Mouse (Mus musculus) lung, postnatal 10 days (tissue): ENCODE results near the gene Idi2.
"Not testable (repeated sequence)": the region's sequence is repeated elsewhere in the genome, so short reads cannot be mapped to it uniquely, and the experiment has no call there.

Experiments
- DNase-seq: peaks from one replicate; pipeline ENCODE4 v3.0.0; 2021

Idi2 gene

GRCm38 (mm10) chr13:8952563-8952962 lies at the start of gene Idi2:
Idi2 (plus strand) TSS chr13:8952863.
- not testable (repeated sequence) for DNase-seq

GRCm38 (mm10) chr13:8905986-8906385 lies 46.7 kb upstream of the Idi2 start:
- not testable (repeated sequence) for DNase-seq

GRCm38 (mm10) chr13:8913890-8914289 lies 38.8 kb upstream of the Idi2 start:
- not testable (repeated sequence) for DNase-seq

DNA sequence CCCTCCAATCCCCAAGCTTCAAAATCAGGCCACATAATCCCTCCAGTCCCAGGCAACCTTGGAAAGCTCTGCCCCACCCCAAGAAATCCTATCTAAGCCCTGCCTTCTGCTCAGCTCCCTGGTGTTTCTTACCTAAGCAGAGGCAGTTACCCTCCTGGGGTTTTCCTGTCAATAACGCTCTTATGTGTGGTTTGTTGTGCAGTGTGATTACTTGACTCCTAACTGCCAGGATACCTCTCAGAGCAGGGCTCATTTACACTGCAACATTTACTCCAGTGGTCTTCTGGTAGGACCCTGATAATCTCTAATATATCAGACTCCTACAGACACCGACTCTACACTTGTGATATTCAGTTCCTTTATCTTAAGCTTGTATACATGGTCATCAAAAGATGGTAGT lies 19.2 kb upstream of the Idi2 start:
- no peak for DNase-seq

DNA sequence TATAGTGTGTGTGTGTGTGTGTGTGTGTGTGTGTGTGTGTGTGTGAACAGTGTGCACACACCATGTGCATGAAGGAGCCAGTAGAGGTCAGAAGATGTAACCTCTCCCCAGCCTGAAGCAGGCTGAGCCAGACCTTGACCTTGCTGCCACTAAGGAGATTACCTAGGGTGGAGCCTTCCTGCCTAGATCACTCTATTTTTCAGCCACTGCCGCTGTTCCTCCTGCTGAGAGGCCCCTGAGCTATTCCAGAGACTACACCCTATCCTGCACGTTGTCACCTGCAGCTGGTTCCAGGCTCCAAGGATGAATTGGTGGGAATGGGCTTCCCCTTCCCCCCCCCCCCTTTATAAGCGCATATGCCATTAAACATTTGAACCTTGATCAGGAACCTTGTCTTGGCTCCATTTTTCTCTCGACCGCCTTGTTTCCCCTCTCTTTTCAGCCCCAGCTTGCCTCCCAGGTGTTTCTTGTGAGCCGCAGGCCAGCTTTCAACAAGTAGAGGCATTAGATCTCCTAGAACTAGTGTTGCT lies 15.0 kb upstream of the Idi2 start:
- DNase-seq, result not testable (repeated sequence)

- DNase-seq, result not testable (repeated sequence)
These were observed 11.6 kb upstream of the Idi2 start for GRCm38 (mm10) chr13:8941110-8941509.

GRCm38 (mm10) chr13:8941701-8942100 lies 11.0 kb upstream of the Idi2 start:
- DNase-seq, result not testable (repeated sequence)

DNA sequence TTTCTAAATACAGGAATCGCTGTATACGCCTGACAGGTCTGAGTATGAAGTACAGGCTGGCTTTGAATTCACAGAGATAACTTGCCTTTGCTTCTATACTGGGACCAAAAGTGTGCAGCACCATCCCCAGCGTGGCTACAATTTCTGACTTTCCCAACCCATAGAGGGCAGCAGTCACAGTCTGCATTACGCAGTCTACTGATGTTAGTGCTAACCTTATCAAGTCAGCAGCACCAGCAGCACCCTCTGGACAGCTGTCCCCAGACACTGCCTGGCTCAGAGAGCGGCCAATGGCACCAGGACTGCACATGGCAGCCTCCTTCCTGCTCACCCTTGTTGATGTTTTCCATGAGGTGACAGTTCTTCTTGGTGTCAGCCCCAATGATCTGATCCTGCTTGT lies 8.8 kb upstream of the Idi2 start:
- not testable (repeated sequence) for DNase-seq

- not testable (repeated sequence) for DNase-seq
These were observed 4.5 kb upstream of the Idi2 start, which contains the start of gene Gm9745 for GRCm38 (mm10) chr13:8948131-8948530. Gm9745 (minus strand) TSS chr13:8948231.

DNA sequence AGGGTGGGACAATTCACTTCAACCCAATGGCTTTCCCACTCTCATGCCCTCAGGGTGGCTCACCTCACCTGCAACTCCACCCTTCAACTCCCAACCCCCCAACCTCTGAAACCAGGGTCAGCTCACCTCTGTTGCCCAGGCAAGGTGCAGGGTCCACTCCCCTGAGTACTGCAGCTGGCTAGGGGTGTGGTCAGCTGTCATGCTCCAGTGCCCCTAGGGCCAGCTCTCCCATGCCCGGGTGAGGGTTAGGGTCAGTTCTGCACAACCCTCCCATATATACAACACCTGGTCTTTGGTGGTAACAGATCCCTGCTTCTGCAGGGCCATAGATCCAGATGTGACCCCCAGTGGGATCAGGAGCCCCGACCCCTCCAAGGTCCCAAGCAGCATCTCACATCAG lies 2.5 kb downstream of the Idi2 start:
- not testable (repeated sequence) for DNase-seq

DNA sequence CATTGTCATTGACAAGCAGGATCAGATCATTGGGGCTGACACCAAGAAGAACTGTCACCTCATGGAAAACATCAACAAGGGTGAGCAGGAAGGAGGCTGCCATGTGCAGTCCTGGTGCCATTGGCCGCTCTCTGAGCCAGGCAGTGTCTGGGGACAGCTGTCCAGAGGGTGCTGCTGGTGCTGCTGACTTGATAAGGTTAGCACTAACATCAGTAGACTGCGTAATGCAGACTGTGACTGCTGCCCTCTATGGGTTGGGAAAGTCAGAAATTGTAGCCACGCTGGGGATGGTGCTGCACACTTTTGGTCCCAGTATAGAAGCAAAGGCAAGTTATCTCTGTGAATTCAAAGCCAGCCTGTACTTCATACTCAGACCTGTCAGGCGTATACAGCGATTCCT lies 4.2 kb downstream of the Idi2 start:
- not testable (repeated sequence) for DNase-seq

- DNase-seq, result not testable (repeated sequence)
These were observed 6.4 kb downstream of the Idi2 start for GRCm38 (mm10) chr13:8959058-8959457.

DNA sequence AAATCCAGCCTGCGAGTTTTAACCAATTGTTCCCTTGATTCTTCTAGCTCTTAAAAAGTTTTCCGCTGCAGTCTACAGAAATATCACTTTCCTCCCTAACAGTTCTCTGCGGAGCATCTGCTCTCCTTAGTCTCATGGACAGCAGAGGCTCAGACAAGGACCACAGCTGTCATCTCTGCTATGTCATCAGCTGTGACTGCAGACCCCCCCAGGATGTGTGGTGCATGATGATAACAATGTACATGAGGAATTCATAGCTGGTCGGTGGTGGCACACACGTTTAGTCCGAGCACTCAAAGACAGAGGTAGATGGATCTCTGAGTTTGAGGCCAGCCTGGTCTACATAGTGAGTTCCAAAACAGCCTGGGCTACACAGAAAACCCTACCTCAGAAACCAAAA lies 6.9 kb downstream of the Idi2 start:
- DNase-seq, result not testable (repeated sequence)

DNA sequence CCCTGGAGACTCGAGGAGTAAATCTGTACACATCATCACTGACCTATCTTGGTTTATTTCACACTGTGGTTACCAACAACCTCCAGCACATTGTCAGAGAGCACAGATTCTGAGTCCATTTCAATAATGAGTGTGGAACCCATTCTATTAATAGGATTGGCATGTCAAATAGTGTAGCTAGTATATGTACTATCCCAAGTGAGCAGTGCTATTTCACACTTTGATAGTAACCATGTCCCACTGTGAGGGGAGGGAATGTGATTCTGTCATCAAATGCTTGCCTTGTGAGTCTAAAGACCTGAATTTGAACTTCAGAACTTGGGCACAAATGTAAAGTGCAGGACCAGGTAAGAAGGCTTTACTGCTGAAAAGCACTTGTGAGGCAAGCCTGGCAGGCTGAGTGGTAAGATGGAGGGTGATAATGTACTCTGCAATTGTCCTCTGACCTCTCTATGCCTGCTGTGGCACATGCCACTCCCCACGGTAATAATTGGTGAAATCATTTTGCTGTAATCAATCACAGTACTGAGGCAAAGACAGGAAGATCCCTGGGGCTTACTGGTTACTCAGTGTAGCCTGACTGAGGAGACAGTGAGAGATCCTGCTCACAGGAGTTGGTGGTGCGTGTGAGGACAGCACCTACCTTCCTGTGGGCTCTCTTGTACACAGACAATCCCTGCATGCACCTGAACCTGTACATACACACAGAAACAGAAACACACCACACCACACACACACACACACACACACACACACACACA lies 8.6 kb downstream of the Idi2 start:
- DNase-seq, result not testable (repeated sequence)

DNA sequence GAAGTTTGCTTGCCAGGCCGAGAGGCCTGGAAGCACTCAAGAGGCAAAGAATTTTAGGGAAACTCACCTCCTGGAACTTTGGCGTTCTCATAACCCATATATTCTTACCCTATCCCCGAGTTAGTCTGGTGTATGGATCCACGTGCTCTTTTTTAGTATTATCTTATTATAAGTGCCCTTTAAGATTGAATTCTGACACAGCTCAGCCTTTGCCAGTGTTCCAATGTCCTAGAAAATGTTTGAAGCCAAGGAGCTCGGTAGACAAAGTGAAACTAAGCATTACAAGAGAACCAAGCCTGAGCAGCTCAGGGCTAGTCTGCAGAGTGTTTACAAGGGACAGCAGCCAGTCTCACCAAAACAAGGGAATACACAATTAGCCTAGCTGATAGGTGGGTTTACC lies 9.6 kb downstream of the Idi2 start:
- not testable (repeated sequence) for DNase-seq

DNA sequence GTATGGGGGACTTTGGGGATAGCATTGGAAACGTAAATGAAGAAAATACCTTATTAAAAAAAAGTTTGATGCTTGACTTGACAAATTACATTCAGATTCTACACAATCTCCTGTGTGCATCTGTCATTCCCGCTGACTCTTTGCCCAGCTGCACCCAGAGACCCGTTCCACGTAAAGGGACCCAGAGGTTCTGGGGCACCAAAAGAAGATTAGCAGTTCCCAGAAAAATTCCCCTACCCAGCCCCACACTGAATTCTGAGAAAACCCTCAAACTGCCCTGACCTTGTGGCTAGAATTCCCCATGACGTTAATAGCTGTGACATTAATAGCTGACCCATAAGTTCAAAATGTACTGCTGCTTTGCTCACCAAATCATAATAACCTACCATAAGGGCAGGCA lies 12.6 kb downstream of the Idi2 start:
- no peak for DNase-seq

- no peak for DNase-seq
These were observed 15.1 kb downstream of the Idi2 start for GRCm38 (mm10) chr13:8967742-8968141.

GRCm38 (mm10) chr13:8972369-8972768 lies 19.7 kb downstream of the Idi2 start:
- no peak for DNase-seq

GRCm38 (mm10) chr13:8972972-8973371 lies 20.3 kb downstream of the Idi2 start:
- DNase-seq, result no peak

- no peak for DNase-seq
These were observed 39.6 kb downstream of the Idi2 start for GRCm38 (mm10) chr13:8992231-8992630.

DNA sequence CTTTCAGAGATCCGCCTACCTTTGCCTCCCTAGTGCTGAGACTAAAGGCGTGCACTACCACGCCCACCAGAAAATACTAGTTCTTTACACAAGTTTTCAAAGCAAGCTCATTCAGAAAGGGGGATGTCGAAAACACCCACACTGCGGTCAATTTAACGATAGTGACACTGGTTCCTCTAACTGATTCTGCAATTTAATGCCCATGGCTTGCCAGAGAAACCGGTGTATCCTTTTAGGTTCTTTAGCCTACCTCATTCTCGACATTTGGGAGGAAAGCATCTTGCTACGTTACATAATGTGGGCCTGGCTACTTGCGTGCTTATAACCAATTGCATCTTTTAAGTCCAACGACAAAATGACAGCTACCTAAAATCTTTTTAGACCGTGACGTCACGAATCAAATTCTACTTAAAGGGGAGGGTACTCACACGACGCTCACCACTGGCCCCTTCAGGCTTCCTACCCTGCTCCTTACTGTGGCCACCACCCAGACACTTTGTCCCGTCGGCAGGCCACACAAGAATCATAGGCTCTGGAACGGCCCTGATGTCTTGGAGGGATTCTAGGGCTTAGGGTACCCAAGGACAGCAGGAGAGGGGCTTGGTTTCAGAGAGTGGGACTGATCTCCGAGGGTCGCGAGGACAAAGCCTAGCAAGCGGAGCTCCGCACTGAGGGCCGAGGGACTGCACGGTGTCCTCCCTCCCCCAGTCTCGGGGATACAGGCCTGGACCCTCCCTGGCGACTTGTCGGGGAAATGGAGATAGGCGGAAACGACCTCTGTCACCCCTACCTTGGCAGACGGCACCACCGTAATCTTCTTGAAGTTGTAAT lies 42.7 kb downstream of the Idi2 start:
- peak; percentile 2 for DNase-seq

GRCm38 (mm10) chr13:8995990-8996786 lies 43.5 kb downstream of the Idi2 start, which contains the start of gene Gtpbp4:
Gtpbp4 (minus strand) TSS chr13:8996083.
- DNase-seq, result peak; percentile 97

DNA sequence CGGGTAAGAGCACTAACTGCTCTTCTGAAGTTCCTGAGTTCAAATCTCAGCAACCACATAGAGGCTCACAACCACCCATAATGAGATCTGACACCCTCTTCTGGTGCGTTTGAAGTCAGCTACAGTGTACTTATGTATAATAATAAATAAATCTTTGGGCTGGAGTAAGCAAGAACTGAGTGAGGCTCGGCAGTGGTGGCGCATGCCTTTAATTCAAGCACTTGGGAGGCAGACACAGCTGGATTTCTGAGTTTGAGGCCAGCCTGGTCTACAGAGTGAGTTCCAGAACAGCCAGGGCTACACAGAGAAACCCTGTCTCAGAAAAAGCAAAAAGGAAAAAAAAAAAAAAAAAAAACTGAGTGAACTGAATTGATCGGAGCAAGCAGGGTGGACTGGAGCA lies 44.6 kb downstream of the Idi2 start:
- DNase-seq, result not testable (repeated sequence)
